Mouse (Mus musculus): ENCODE results near the gene Pitx3. TPM values are rescaled to one million over a fixed set of nuclear protein-coding genes. Genes with fewer than 3 reads are reported as not detected.

Pitx3 gene
- polyA plus RNA-seq, 1 experiment from 2014 or later: 0.66 TPM

DNA sequence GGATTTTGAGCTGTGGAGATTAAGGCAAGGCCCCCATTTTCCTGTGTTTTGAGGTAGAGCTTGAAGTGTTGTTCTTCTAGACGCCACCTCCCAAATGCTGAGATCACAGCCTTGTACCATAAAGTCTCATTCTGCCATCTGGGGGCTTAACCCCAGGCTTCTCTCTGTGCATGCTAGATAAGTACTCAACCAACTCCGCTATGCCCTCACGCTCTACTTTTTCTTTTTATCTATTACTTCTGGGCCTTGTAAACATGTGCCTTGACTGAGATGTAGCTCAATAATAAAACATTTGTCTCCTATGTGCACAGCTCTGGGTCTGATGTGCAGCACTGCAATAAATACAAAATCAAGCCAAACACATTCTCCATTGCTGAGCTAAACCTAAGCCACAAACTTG lies 28.7 kb downstream of the Pitx3 start:
- H3K36me3 ChIP-seq (ENCODE audit: control insufficient read depth, insufficient read depth, low read length): no peaks in the 10 kb centered on the region
- ATAC-seq (ENCODE audit: insufficient number of reproducible peaks, insufficient read depth, low FRiP score, low read depth): no peak

DNA sequence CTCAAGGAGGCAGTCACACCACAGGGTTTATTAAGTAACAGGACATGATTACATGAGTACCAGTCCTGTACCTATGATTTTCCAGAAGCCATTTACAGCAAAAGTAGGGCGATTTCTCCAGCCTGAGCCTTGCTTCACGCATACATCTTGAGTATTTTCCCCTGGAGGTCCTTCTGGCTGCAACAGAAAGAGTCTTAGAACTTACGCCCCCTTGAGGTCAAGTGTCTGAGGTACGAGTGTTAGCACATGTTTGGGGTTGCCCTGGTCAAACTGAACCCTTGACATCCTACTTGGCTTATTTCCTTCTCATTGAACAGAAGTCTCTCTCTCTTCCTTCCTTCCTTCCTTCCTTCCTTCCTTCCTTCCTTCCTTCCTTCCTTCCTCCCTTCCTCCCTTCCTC lies 33.5 kb downstream of the Pitx3 start:
- no peak overlapping the region for H3K4me2 ChIP-seq (ENCODE audit: low read length)
- no peaks in the 10 kb centered on the region for H3K36me3 ChIP-seq (ENCODE audit: control insufficient read depth, insufficient read depth, low read length)
- 51% methylated on average over 4 of the region's 4 CpGs for WGBS
- ATAC-seq (ENCODE audit: insufficient number of reproducible peaks, insufficient read depth, low FRiP score, low read depth): no peak
- no peaks in the 10 kb centered on the region for H3K9me3 ChIP-seq (ENCODE audit: control insufficient read depth, low read length)
- H3K4me3 ChIP-seq (ENCODE audit: control insufficient read depth in 1 of 2, insufficient read depth in 1 of 2, low read depth in 1 of 2, low read length in 2 of 2): no peak overlapping the region
- H3K4me1 ChIP-seq (ENCODE audit: control insufficient read depth in 2 of 2, insufficient read depth in 2 of 2, low read length in 2 of 2): no peaks in the 10 kb centered on the region
- no peaks in the 10 kb centered on the region for H3K27me3 ChIP-seq (ENCODE audit: control insufficient read depth, insufficient read depth, low read length)
- no peak overlapping the region for H3K9ac ChIP-seq (ENCODE audit: low read length)
- no peak overlapping the region for H3K27ac ChIP-seq (replicated peaks in 1 of 2; ENCODE audit: control insufficient read depth in 1 of 2, insufficient read depth in 1 of 2, low read depth in 2 of 2, low read length in 2 of 2)

More for the DNA sequence above, 28.7 kb downstream of the Pitx3 start:
- Histone ChIP-seq H3K4me1 (ENCODE audit: control insufficient read depth in 2 of 2, insufficient read depth in 2 of 2, low read length in 2 of 2) (no peaks in the 10 kb centered on the region), H3K4me2 (ENCODE audit: low read length) (no peak overlapping the region), H3K27ac (replicated peaks in 1 of 2; ENCODE audit: control insufficient read depth in 1 of 2, insufficient read depth in 1 of 2, low read depth in 2 of 2, low read length in 2 of 2) (no peak overlapping the region), H3K4me3 (ENCODE audit: control insufficient read depth in 1 of 2, insufficient read depth in 1 of 2, low read depth in 1 of 2, low read length in 2 of 2) (no peak overlapping the region), H3K27me3 (ENCODE audit: control insufficient read depth, insufficient read depth, low read length) (no peaks in the 10 kb centered on the region), H3K9ac (ENCODE audit: low read length) (no peak overlapping the region), H3K9me3 (ENCODE audit: control insufficient read depth, low read length) (no peaks in the 10 kb centered on the region)
- 85% methylated on average over 3 of the region's 3 CpGs for WGBS

DNA sequence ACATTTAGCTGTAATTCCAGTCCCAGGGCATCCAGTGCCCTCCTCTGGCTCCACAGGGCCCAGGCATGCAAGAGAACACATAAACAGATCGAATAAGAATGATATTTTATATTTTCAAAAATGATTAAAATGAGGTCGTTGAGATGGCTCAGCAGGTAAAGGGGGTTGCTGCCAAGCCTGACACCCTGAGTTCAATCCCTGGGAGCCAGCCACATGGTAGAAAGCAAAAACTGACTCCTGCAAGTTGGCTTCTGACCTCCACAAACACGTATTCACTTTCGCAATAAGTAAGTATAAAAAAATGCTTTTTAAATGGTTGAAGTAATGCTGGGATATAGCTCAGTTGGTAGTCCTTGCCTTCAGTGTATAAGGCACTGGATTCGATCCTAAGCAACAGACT lies 37.3 kb downstream of the Pitx3 start:
- 84% methylated on average over 5 of the region's 5 CpGs for whole genome bisulfite sequencing
- no peak overlapping the region for H3K4me3 ChIP-seq (ENCODE audit: control insufficient read depth in 1 of 2, insufficient read depth in 1 of 2, low read depth in 1 of 2, low read length in 2 of 2)
- ATAC-seq (ENCODE audit: insufficient number of reproducible peaks, insufficient read depth, low FRiP score, low read depth): no peak

DNA sequence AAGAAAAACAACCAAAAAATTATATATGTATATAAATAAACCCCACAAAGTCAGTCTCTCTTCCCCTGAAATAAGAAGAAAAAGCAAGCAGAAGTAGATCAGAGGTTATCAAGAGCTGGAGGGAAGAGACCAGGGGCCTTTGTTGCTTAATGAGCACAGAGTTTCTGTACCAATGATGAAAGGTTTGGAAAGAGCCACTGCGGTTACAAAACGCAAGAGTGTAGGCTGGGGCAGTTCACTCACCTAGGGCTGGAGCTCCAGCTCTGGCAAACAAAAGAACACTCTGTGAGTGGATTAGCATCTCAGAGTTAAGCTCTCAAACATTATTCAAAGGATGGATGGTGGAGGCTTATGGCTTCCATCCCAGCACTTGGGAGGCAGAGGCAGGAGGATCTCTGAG lies 37.9 kb downstream of the Pitx3 start:
- no peaks in the 10 kb centered on the region for H3K36me3 ChIP-seq (ENCODE audit: control insufficient read depth, insufficient read depth, low read length)
- H3K9ac ChIP-seq (ENCODE audit: low read length): no peak overlapping the region
- no peak overlapping the region for H3K4me2 ChIP-seq (ENCODE audit: low read length)
- H3K4me3 ChIP-seq (ENCODE audit: control insufficient read depth in 1 of 2, insufficient read depth in 1 of 2, low read depth in 1 of 2, low read length in 2 of 2): no peak overlapping the region
- no peaks in the 10 kb centered on the region for H3K9me3 ChIP-seq (ENCODE audit: control insufficient read depth, low read length)
- H3K27me3 ChIP-seq (ENCODE audit: control insufficient read depth, insufficient read depth, low read length): no peaks in the 10 kb centered on the region
- WGBS: 76% methylated on average over 2 of the region's 2 CpGs
- no peak for ATAC-seq (ENCODE audit: insufficient number of reproducible peaks, insufficient read depth, low FRiP score, low read depth)
- no peak overlapping the region for H3K27ac ChIP-seq (replicated peaks in 1 of 2; ENCODE audit: control insufficient read depth in 1 of 2, insufficient read depth in 1 of 2, low read depth in 2 of 2, low read length in 2 of 2)
- no peaks in the 10 kb centered on the region for H3K4me1 ChIP-seq (ENCODE audit: control insufficient read depth in 2 of 2, insufficient read depth in 2 of 2, low read length in 2 of 2)

More for the DNA sequence above, 37.3 kb downstream of the Pitx3 start:
- H3K4me2 ChIP-seq (ENCODE audit: low read length): no peak overlapping the region
- no peaks in the 10 kb centered on the region for H3K4me1 ChIP-seq (ENCODE audit: control insufficient read depth in 2 of 2, insufficient read depth in 2 of 2, low read length in 2 of 2)
- no peaks in the 10 kb centered on the region for H3K9me3 ChIP-seq (ENCODE audit: control insufficient read depth, low read length)
- H3K27ac ChIP-seq (replicated peaks in 1 of 2; ENCODE audit: control insufficient read depth in 1 of 2, insufficient read depth in 1 of 2, low read depth in 2 of 2, low read length in 2 of 2): no peak overlapping the region
- no peaks in the 10 kb centered on the region for H3K36me3 ChIP-seq (ENCODE audit: control insufficient read depth, insufficient read depth, low read length)
- no peaks in the 10 kb centered on the region for H3K27me3 ChIP-seq (ENCODE audit: control insufficient read depth, insufficient read depth, low read length)
- H3K9ac ChIP-seq (ENCODE audit: low read length): no peak overlapping the region

DNA sequence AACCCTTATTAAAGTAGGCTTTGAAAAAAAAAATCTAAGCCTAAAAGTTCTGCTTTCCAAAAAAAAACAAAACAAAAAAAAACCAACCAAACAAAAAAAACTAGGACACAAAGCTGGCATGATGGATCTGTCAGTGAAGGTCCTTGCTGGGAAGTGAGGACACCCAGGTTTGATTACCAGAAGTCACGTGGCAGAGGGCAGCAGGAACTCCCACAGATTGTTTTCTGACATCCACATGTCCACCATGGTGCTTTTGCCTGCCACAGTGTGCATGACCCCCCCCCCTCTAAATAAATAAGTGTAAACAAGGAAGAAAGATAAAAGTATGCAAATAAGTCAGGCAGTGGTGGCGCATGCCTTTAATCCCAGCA lies 44.0 kb downstream of the Pitx3 start:
- no peaks in the 10 kb centered on the region for H3K4me1 ChIP-seq (ENCODE audit: control insufficient read depth in 2 of 2, insufficient read depth in 2 of 2, low read length in 2 of 2)
- H3K36me3 ChIP-seq (ENCODE audit: control insufficient read depth, insufficient read depth, low read length): no peaks in the 10 kb centered on the region
- H3K27ac ChIP-seq (replicated peaks in 1 of 2; ENCODE audit: control insufficient read depth in 1 of 2, insufficient read depth in 1 of 2, low read depth in 2 of 2, low read length in 2 of 2): no peak overlapping the region
- H3K4me2 ChIP-seq (ENCODE audit: low read length): no peak overlapping the region
- 69% methylated on average over 2 of the region's 2 CpGs for WGBS
- ATAC-seq (ENCODE audit: insufficient number of reproducible peaks, insufficient read depth, low FRiP score, low read depth): no peak
- no peak overlapping the region for H3K4me3 ChIP-seq (ENCODE audit: control insufficient read depth in 1 of 2, insufficient read depth in 1 of 2, low read depth in 1 of 2, low read length in 2 of 2)
- no peak overlapping the region for H3K9ac ChIP-seq (ENCODE audit: low read length)
- H3K27me3 ChIP-seq (ENCODE audit: control insufficient read depth, insufficient read depth, low read length): no peaks in the 10 kb centered on the region
- H3K9me3 ChIP-seq (ENCODE audit: control insufficient read depth, low read length): no peaks in the 10 kb centered on the region

DNA sequence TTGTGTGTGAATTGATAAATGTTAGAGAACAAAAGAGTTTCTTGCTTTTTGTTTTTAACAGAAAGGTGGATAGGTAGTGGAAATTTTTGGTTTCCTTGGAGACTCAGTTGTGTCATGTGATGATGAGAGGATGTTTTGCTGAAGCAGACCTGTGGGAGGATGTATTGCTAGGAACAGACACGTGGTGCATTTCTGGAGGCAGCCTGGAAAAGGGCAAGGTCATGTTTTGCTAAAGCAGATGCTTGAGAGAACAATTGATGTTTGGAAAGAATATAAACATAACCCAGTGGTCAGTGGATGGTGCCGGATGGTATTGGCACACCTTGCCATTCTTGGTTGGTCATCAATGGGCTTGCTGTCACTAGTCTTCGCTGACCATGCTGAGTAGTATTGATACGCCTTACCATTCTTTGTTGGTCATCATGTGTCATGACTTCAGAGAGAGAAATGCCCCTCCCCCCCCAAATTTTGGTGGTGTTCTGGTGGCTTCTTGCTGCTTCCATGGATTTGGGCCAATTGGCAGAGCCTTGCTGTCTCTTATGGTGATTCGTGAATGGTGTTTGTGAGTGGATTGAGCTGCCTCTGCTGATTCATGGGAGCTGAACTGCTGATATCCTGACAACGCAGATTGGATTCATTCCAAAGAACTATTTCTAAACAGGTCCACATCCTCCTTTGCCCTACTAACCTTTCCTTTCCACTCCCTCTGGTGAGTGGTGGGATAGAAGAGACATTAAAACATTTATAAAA lies 44.5 kb downstream of the Pitx3 start:
- Histone ChIP-seq H3K4me3 (ENCODE audit: control insufficient read depth in 1 of 2, insufficient read depth in 1 of 2, low read depth in 1 of 2, low read length in 2 of 2) (no peak overlapping the region), H3K27ac (replicated peaks in 1 of 2; ENCODE audit: control insufficient read depth in 1 of 2, insufficient read depth in 1 of 2, low read depth in 2 of 2, low read length in 2 of 2) (no peak overlapping the region), H3K9ac (ENCODE audit: low read length) (no peak overlapping the region), H3K36me3 (ENCODE audit: control insufficient read depth, insufficient read depth, low read length) (no peaks in the 10 kb centered on the region), H3K4me1 (ENCODE audit: control insufficient read depth in 2 of 2, insufficient read depth in 2 of 2, low read length in 2 of 2) (no peaks in the 10 kb centered on the region), H3K9me3 (ENCODE audit: control insufficient read depth, low read length) (no peaks in the 10 kb centered on the region), H3K27me3 (ENCODE audit: control insufficient read depth, insufficient read depth, low read length) (no peaks in the 10 kb centered on the region), H3K4me2 (ENCODE audit: low read length) (no peak overlapping the region)
- no peak for ATAC-seq (ENCODE audit: insufficient number of reproducible peaks, insufficient read depth, low FRiP score, low read depth)
- 69% methylated on average over 6 of the region's 6 CpGs for WGBS

DNA sequence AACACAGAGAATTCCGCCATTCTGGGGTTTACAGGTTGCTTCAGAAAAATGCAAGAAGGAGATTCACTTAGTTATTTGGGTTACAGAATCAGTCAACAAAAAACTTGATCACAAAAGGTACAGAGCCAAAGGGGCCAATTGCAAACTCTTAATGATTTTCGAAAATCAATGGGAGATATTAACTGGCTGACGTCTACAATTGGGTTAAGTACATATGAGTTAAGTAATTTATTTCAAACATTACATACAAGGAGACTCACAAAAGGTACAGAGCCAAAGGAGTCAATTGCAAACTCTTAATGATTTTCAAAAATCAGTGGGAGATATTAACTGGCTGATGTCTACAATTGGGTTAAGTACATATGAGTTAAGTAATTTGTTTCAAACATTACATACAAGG lies 48.6 kb downstream of the Pitx3 start:
- no peak overlapping the region for H3K27ac ChIP-seq (replicated peaks in 1 of 2; ENCODE audit: control insufficient read depth in 1 of 2, insufficient read depth in 1 of 2, low read depth in 2 of 2, low read length in 2 of 2)
- ATAC-seq (ENCODE audit: insufficient number of reproducible peaks, insufficient read depth, low FRiP score, low read depth): no peak
- H3K9ac ChIP-seq (ENCODE audit: low read length): no peak overlapping the region
- no peaks in the 10 kb centered on the region for H3K36me3 ChIP-seq (ENCODE audit: control insufficient read depth, insufficient read depth, low read length)
- no peaks in the 10 kb centered on the region for H3K4me1 ChIP-seq (ENCODE audit: control insufficient read depth in 2 of 2, insufficient read depth in 2 of 2, low read length in 2 of 2)
- 80% methylated on average over 3 of the region's 3 CpGs for WGBS
- H3K4me2 ChIP-seq (ENCODE audit: low read length): no peak overlapping the region
- H3K4me3 ChIP-seq (ENCODE audit: control insufficient read depth in 1 of 2, insufficient read depth in 1 of 2, low read depth in 1 of 2, low read length in 2 of 2): no peak overlapping the region
- H3K9me3 ChIP-seq (ENCODE audit: control insufficient read depth, low read length): no peaks in the 10 kb centered on the region
- no peaks in the 10 kb centered on the region for H3K27me3 ChIP-seq (ENCODE audit: control insufficient read depth, insufficient read depth, low read length)

DNA sequence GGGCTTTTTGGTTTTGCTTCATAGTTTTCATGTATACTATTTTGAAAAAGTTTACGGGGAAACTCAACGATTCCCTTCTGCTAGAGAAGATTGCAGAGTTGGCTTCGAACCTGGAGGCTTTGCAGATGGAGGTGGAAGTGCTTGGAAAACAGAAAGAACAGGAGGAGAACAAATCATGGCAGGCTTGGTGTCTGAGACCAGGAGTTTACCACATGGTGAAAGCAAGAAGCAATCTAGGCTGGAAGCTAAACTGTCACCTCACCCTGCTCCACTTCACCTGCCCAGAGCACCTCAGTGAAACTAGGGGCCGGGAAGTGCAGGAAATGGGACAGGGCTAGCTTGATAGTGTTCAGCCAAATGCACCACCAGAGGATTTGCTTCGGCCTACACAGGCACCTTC lies 51.7 kb downstream of the Pitx3 start:
- Histone ChIP-seq H3K4me3 (ENCODE audit: control insufficient read depth in 1 of 2, insufficient read depth in 1 of 2, low read depth in 1 of 2, low read length in 2 of 2) (no peak overlapping the region), H3K9ac (ENCODE audit: low read length) (no peak overlapping the region), H3K36me3 (ENCODE audit: control insufficient read depth, insufficient read depth, low read length) (no peaks in the 10 kb centered on the region), H3K27ac (replicated peaks in 1 of 2; ENCODE audit: control insufficient read depth in 1 of 2, insufficient read depth in 1 of 2, low read depth in 2 of 2, low read length in 2 of 2) (no peak overlapping the region), H3K9me3 (ENCODE audit: control insufficient read depth, low read length) (peaks cover 3% of the 10 kb centered on the region; the same call in 1 of the 2 replicates), H3K4me1 (ENCODE audit: control insufficient read depth in 2 of 2, insufficient read depth in 2 of 2, low read length in 2 of 2) (no peaks in the 10 kb centered on the region; a peak in 1 of 4 replicates), H3K27me3 (ENCODE audit: control insufficient read depth, insufficient read depth, low read length) (no peaks in the 10 kb centered on the region), H3K4me2 (ENCODE audit: low read length) (no peak overlapping the region)
- WGBS: 72% methylated on average over 5 of the region's 5 CpGs
- ATAC-seq (ENCODE audit: insufficient number of reproducible peaks, insufficient read depth, low FRiP score, low read depth): no peak
